Mouse (Mus musculus): ENCODE measurements around the gene Rhbdd2.
"Not testable (repeated sequence)": the region's sequence is repeated elsewhere in the genome, so short reads cannot be mapped to it uniquely, and the experiment has no call there.

The Rhbdd2 gene

GRCm38 (mm10) chr5:135632117-135632796, at the start of gene Rhbdd2:
Rhbdd2 (plus strand) TSS chr5:135632618.
- CTCF ChIA-PET = interaction anchor here (0.6 to 1.6 kb wide), 2 partner anchors 58 to 167 kb away, joined by 3 to 6 read pairs; no protein-coding TSS in a partner anchor

DNA sequence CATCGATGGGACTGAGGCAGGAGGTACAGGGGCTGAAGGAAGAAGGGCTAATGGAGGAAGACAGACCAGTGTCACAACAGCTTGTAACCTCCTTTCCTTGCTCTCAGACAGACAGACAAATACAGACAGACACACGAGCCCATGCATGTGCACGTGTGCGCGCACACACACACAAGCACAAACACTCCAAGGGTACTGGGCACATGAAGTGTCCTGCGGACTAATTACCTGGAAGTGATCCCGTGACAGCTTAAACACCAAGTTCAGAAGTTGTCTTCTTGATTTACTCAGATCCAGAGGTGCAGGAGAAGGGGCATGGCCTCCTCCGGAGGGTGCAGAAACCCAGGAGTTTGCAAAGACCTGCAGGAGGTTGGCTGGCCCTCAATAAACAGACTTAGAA, 46.7 kb upstream of the Rhbdd2 start:
- CTCF ChIA-PET = no interaction called here

- CTCF ChIA-PET = interaction anchor here (0.7 kb wide), 1 partner anchor 1201 kb away, joined by 7 read pairs; no protein-coding TSS in a partner anchor
Measured at GRCm38 (mm10) chr5:135587764-135588163, 44.7 kb upstream of the Rhbdd2 start.

GRCm38 (mm10) chr5:135589996-135590784, 42.2 kb upstream of the Rhbdd2 start:
- CTCF ChIA-PET = interaction anchor here (0.6 to 0.7 kb wide), 2 partner anchors 39 to 236 kb away, joined by 6 to 9 read pairs; no protein-coding TSS in a partner anchor

DNA sequence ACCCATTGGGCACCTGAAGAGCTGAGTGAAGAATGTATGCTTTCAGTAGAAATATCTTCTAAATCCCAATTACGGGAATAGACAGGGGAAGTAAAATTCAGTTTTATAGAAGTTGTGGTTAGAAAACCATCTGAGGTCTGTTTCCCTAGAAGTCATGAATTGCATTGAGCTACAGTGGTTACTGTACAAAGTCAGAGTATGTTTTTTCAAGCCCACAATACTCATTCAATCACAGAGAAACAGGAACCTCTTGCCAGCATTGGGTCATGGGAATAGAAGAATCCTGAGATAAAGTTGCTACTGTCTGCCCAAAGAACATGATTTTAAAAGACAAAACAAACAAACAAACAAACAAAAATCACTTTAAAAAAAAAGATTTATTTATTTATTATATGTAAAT, 27.8 kb upstream of the Rhbdd2 start:
- CTCF ChIA-PET = not testable (repeated sequence)

GRCm38 (mm10) chr5:135606717-135607116, 25.7 kb upstream of the Rhbdd2 start:
- CTCF ChIA-PET = not testable (repeated sequence)

DNA sequence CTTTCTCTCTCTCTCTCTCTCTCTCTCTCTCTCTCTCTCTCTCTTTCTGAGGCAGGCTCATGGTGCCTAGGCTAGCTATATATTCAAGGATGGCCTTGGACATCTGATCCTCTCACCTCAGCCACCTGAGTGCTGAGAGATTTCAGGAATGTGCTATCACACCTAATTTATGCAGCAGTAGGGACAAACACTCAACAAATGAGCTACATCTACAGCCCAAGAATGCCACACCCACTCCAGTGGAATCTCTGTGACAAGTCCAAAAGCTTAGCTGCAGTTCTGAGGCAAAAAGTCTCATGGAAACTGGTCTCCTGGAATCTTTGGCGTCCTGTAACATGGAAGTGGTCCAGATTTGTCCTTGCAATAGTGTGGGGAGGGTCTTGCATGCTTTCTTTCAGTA, 24.8 kb upstream of the Rhbdd2 start:
- CTCF ChIA-PET = interaction anchor here (0.7 kb wide), 1 partner anchor 197 kb away, joined by 3 read pairs; no protein-coding TSS in a partner anchor

- CTCF ChIA-PET = no interaction called here
Measured at GRCm38 (mm10) chr5:135609794-135610193, 22.6 kb upstream of the Rhbdd2 start.

DNA sequence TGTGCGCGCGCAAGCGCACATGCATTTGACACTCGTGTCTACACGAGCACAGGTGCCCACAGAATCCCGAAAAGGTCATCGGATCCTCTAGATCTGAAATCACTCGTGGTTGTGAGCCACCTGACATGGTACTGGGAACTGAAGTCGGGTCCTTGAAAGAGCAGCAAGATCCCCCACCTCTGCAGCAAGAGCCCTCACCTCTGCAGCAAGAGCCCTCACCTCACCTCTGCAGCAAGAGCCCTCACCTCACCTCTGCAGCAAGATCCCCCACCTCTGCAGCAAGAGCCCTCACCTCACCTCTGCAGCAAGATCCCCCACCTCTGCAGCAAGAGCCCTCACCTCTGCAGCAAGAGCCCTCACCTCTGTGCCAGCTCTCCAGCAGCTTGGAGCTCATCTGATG, 12.7 kb upstream of the Rhbdd2 start:
- CTCF ChIA-PET = not testable (repeated sequence)

GRCm38 (mm10) chr5:135620526-135620925, 11.9 kb upstream of the Rhbdd2 start:
- CTCF ChIA-PET = no interaction called here

GRCm38 (mm10) chr5:135621725-135622124, 10.7 kb upstream of the Rhbdd2 start:
- CTCF ChIA-PET = no interaction called here

DNA sequence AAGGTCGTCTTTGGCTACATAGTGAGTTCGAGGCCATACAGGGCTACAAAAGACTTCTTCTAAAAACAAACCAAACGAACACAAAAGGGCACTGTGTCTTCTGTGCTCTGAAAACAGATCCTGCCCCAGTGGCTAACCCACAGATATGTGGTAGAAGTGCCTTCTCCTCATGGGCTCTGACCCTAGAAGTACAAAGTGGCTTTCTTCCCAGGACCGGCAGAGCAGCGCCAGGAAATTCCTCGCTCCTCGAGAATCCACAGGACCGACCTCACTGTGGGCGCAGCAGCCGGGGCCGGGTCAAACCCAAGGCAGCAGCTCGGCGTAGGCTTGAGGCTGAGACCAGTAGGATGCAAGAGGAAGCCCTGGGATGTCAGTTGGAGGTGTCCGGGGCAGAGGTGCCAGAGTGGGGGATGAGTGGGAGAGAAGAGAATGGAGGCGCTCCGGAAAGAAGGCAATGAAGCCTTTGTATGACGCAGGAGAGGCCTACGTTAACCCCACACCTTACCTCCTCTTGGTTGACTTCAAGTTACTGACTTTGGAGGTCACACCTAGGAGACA, 9.3 kb upstream of the Rhbdd2 start:
- CTCF ChIA-PET = no interaction called here

DNA sequence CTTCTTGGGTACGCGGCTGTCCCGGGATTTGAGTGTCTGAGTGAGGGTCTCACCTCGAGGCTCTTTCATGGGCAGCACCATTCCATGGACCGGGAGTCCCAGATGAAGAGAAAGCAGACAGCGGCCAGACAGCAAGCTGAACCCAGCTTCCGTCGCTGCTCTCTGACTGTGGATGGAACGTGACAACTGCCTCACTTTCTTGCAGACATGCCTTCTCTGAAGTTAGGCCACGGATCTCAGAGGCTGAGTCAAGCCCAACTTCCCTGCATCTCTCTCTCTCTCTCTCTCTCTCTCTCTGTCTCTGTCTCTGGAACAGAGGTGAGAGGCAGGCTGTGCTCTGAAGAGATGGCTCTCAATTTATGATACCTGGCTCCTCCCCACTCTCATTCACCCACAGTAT, 3.5 kb upstream of the Rhbdd2 start:
- CTCF ChIA-PET = interaction anchor here (0.6 kb wide), 1 partner anchor 59 kb away, joined by 4 read pairs; no protein-coding TSS in a partner anchor

DNA sequence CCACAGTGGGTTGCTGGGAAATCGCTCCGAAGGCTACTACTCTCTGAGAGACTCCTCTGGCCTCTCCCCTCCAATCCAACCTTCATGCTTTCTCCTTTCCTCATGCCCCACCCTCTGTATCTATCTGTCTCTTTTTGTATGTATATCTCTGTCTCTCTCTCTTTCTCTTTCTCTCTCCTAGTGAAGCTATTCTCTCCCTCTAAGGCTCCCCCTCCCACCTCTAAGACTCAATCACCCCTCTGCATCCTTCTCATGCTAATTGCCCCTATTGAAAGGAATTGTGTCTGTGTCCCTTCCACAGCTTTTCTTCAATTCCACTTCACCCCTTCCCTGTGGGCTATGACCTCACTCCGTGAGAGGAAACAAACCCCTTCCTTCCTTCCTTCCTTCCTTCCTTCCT, 3.0 kb upstream of the Rhbdd2 start:
- CTCF ChIA-PET = interaction anchor here (0.5 to 1.8 kb wide), 6 partner anchors 17 to 1656 kb away, joined by 4 to 10 read pairs (median 8); no protein-coding TSS in a partner anchor

DNA sequence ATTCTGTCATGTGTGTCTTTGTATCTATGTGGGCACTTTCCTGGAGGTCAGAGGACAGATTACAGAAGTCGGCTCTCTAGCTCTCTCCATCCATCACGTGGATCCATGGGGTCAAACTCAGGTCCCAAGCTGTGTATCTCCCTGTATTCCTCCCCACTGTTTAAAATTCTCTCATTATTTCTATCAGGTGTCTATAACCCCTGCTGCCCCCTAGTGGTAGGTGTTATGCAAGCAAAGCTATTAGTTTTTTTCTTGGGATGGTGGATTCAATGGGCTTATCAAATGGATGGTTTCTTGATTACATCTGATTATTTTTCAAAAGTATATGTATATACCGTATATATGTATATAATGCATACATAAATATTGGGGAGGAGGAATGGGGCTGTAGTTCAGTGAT, 1.8 kb upstream of the Rhbdd2 start:
- CTCF ChIA-PET = interaction anchor here (0.6 to 1.8 kb wide), 4 partner anchors 18 to 1527 kb away, joined by 3 to 4 read pairs (median 4); no protein-coding TSS in a partner anchor

DNA sequence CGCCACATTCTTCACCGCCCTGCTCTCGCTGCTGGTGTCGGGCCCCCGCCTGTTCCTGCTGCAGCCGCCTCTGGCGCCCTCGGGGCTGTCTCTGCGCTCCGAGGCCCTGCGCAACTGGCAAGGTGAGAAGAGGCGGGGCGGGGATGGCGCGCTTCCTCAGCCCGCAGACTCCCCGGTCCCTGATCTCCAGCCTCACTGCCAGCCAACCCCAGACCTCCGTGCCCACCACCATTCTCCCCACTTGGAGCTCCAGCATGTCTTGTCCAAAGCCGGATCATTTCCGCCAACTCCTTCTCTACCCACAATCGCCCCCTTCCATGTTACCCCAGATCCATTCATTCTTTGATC, 353 bp downstream of the Rhbdd2 start:
- CTCF ChIA-PET = interaction anchor here (0.6 to 1.6 kb wide), 2 partner anchors 57 to 167 kb away, joined by 3 to 6 read pairs; no protein-coding TSS in a partner anchor

DNA sequence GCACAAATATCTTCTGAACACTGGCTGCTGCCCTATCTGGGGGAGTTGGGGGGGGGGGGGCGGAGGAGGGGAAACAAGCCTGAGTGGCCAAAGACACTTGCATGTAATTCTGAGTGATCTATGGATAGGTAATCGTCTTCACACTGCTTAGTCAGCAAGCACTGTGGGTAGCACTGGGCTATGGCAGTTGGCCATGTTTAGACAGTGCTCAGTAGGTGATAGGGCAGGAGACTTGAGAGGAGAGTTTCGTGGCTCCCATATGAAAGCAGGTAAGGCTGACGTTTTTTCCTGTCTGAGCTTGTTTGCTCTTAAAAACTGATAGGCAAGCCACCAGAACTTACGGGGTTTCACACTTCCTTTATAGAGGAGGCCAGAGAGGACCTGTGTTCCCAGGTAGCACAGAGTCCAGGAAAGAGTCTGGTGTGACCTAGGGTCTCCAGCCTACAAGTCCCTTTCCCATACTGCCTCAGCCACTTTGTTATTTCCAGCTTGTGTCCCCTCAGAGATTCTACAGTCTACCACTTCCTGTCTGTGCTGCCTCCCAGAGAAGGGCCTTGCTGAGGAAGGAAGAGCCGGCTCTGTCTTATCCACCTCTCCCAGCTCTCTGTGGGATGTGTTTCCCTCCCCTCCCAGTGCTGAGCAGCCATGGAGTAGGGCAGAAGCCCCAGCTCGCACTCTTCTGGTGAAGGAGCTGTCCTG, 7.5 kb downstream of the Rhbdd2 start:
- CTCF ChIA-PET = no interaction called here

DNA sequence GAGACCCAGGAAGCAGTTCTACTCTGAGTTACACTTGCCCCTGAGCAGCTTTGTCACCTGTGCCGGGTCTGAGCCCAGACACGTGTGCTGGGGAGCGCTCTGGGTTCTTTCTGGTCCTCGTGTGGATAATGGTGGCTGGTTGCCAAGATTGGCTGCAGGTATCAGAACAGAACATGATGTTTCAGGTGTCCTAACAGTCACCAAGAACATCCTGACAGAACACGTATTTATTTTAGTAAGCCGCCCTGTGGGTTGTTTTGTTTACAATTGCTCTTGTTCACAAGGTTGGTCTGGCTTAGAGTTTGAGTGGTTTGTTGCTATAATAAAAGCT, 8.0 kb downstream of the Rhbdd2 start:
- CTCF ChIA-PET = no interaction called here

DNA sequence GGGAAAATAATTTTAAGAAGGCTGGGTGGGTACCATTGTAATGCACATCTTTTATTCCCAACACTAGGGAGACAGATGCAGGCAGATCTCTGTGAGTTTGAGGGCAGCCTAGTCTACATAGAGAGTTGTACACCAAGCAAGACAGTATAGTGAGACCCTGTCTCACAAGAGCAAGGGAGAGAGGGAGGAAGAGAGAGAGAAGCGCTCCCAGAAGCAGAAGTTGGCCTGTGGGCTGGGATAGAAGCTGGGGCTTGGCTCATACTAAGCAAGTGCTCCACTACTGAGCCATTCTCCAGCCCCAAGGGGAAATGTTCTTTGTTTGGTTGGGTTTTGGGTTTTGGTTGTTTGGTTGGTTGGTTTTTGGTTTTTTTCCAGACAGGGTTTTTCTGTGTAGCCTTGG, 8.6 kb downstream of the Rhbdd2 start:
- CTCF ChIA-PET = no interaction called here

DNA sequence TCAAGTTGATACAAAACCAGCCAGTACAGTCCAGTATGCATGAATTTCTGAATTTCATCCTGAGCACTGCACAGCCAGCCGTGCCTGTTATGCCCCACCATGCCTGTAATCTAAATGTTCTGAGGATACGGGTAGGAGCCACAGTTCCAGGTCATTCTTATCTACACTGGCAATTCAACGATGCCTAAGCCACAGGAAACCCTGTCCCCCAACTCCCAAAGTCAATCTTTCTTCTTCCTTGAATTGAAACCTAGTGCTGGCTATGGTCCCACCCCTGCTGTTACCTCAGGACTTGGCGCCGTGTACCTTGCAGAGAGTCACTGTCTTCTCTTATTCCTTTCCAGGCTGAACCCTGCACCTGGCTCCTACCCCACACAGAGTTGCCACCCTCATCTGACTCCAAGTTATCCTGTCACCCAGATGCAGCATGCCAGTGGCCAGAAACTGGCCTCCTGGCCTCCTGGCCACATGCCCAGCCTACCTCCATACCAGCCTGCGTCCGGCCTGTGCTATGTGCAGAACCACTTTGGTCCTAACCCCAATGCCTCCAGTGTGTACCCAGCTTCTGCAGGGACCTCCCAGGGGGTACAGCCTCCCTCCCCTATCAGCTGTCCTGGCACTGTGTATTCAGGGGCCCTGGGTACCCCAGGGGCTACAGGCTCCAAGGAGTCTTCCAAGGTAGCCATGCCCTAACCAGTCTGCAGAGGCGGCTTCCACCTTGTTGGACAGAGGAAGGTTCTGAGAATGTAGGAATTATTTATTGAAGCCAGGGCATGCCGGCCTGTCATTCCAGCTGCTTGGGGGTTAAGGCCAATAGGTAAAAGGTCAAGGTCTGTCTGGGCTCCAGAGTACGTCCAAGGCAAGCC, 10.5 kb downstream of the Rhbdd2 start:
- CTCF ChIA-PET = no interaction called here

GRCm38 (mm10) chr5:135643552-135643842, 11.1 kb downstream of the Rhbdd2 start:
- CTCF ChIA-PET = no interaction called here
